Mouse (Mus musculus) T-cell, adult 2 months (primary cell): ENCODE results near the gene Stk4.
"Not testable (repeated sequence)": the region's sequence is repeated elsewhere in the genome, so short reads cannot be mapped to it uniquely, and the experiment has no call there.

Experiments used
- DNase-seq: peaks from one replicate; pipeline ENCODE4 v3.0.0; 2022; ENCODE audit warnings: low spot score

The Stk4 gene

DNA sequence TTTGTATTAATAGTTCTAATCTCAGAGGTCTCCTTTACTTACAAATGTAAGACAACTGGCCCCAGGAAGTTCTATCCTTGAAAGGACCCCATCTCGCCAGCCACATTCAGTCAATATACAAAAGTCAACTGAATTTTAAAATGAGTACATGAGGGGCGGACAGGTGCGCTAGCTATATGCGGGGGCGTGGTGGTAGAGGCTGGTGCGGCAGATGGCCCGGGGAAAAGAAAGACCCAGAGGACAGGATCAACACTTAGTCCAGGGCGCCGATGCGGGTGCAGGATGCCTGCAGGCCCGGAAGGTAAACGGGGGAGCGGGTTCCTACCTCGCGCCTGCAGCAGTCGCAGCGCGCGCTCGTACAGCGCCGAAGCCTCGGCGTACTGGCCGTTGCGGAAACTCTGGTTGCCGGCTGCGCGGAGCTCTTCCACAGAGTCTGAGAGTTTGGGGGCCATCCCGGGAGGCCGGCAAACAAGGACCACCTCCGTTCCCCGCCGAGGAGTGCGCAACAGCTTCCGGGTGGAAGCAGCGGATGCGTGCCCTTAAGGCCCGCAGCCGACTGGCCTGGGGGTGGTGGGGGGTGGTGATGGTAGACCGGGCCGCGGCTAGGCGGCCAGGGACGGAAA, at the start of gene Stk4:
TSS of gene Stk4 (plus strand) at position 181 of the 623 bp plus-strand sequence.
- DNase-seq, result peak; percentile 52

DNA sequence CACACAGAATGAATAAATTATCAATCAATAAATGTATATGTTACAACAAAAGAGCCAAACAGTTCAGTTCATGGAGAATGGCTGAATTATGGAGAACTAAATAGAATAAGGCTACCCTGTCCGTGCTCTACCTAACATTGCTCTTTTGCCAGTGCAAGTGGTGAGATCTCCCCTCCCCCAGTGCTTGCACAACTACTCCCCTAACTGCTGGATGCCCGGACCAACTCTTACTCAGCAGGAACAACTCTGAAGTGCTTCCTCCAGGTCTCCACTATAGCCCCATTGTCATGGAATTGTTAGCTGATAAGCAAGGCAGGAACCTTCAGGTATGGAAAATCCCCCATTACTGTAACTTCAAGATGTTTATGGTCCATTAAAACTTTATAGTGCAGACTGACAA, 48.0 kb upstream of the Stk4 start:
- DNase-seq, result no peak

DNA sequence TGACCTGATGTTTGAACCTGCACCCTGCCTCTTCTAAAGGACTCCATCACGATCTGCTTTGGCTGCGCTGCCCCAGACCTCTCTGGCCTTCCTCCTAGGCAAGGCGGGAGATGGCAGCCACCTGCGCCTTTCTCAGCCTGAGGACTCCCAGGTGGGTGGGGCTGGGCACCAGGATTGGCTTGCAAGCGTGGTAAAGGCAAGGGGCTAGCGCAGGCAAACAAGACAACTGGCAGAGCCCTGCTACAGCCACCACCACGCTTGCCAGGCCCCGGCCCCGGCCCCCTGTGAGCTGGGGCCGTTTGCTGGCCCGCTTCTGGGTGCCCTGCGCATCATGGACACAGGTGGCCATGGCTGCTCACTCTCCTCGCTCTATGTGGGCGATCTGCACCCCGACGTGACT, 45.0 kb upstream of the Stk4 start, which contains the start of gene Pabpc1l:
TSS of gene Pabpc1l (plus strand) at position 301 of the 400 bp plus-strand sequence.
- DNase-seq, result no peak

DNA sequence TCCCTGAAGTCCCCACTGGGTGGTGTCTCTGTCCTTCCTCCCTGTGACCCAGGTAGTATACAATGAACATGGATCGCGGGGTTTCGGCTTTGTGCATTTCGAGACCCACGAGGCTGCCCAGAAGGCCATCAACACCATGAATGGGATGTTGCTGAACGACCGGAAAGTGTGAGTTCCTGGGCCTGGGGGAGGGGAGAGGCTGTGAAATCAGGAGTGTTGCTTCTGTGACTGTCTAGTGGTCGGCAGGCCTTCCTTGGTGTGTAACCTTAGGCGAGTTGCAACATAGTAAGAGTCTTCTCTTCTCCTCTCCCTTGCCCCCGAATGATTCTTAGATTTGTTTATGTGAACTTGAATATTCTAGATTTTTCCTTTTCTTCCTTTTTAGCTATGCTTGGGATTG, 39.0 kb upstream of the Stk4 start:
- DNase-seq, result no peak

DNA sequence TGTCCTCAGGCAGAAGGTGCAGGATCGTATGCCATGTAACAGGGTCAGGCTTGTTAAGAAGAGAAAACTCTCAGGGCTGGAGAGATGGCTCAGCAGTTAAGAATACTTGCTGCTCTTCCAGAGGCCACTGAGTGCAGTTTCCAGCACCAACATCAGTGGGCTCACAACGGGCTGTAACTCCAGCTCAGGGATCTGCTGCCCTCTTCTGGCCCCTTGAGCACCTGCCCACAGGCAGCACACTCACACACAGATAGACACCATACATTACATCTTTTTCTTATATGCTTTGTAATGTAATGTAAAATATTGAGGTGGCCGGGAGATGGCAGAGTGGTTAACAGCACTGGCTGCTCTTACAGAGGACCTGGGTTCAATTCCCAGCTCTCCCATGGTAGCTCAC, 37.1 kb upstream of the Stk4 start:
- DNase-seq, result no peak

DNA sequence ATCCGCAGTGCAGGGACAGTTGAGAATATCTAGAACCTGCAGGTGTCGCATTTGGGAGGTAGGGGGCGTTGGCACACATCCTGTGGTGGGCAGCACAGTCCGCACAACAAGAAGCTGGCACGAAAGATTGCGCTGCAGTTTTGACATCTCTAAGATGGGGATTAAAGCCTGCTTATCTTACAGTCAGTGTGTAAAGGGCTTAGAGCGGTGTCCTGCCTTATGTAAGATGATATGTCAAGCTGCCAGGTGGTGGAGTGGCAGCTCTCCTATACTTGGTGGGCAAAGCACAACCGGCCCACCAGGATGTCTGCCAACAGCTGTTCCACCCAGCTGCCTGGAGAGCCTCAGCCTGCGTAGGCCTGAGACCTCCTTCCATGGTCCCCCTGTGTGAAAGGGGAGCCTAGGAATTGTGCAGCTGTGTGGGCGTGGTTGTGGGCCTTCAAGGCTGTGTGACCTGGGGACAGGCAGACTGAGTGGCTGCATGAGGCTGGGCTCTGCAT, 33.6 kb upstream of the Stk4 start:
- DNase-seq, result no peak

DNA sequence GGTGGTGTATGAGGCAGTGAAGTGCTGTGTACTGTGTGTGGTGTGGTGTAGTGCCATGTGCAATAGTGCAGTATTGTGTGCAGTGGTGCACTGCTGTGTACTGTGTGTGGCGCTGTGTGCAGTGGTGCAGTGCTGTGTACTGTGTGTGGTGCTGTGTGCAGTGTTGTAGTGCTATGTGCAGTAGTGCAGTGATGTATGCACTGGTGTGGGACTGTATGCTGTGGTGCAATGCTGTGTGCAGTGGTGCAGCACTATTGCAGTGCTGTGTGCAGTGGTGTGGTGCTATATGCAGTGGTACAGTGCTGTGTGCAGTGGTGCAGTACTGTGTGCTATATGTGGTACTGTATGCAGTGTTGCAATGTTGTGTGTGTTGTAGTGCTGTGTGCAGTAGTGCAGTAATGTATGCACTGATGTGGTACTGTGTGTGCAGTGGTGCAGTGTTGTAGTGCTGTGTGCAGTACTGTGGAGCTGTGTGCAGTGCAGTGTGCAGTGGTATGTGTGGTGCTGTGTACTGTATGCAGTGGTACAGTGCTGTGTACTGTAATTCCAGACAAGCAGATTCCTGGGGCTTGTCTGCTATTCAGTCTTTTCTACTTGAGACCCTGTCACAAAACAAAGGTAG, 31.6 kb upstream of the Stk4 start:
- no peak for DNase-seq

DNA sequence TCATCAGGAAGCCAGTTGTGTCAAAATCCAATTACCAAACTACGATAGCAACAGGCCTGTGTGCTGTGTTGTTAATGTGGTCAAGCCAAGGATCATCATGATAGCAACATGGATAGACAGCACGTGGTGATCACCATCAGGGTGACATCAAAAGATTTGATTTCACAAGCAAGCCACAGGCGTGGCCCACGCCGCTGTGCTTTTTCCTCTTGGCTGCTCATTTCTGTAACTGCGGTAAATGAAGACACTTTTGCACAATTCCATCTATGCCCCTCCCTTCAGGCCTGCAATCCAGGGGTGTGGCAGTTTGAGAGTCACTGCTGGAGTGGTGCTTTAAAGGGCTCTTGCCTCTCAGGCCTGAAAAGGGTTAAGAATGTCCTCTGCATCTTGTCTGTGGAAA, 29.2 kb upstream of the Stk4 start:
- DNase-seq, result no peak

DNA sequence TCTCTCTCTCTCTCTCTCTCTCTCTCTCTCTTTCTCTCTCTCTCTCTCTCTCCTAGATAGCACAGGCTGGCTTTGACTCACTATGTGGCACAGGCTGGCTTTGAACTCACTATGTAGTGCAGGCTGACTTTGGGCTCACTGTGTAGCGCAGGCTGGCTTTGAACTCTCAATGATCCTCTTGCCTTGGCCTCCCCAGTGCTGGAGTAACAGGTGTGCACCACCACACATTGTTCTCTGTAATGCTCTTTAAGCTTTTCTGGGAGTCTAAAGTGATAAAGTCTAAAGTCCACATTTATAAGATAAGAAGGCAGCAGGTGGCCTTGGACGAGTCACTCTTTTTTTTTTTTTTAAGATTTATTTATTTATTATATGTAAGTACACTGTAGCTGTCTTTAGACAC, 28.6 kb upstream of the Stk4 start:
- DNase-seq, result no peak

DNA sequence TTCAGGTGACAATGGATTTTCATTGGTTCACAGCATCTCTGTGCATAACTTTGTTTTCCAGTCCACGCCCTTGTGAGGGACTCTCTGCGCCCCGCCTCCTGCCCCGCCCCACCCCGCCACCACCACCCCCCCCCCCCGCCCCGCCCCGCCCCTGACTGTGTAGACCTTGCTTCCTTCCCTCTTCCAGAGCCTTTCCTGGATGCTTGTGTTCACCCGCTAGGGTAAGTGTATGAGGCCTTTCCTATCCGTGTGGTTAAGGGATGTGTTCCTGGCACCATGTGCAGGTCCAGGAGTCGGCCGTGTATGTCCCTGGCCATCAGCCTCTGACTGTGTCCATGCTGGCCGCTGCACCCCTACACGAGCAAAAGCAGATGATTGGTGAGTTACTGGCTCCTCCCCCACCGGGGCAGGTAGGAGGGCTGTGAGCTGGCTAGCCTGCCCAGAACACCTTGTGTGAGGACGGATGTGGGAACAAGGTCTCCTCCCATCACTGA, 22.9 kb upstream of the Stk4 start:
- peak; percentile 72 for DNase-seq

DNA sequence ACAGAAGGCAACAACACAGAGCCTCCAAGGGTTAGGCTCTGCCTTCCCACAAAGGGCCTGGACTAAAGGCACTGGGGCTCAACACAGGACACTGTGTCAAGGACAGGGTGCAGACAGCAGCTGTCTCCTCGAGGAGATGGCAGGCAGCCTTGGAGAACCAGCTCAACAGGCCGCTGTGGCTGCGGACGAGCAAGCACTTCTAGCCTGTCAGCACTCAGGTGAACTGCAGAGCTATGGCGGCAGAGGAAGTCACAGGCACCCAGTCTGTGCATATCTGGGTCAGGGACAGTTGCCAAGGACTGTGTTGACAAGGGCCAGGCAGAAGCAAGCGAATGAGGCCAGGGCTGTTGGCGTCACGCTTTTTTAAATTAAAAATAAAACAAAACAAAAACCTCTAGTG, 16.4 kb upstream of the Stk4 start:
- DNase-seq, result no peak

DNA sequence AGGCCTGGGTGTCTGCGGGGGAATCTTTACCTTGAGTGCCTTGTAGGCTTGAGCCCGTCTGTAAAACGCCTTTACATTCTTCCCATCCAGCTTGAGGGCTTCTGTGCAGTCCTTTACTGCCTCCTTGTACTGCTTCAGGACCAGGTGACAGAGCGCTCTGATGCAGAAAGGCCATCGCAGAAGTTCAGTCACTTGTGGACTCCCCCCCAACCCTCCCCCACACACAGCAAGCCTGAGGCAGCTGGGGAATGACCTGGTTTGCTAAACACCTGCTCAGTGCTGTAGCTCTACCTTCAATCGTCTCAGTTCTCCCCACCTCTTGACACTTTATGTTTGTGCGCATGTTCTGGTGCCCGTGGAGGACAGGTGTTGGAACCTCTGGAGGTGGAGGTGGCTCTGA, 15.5 kb upstream of the Stk4 start:
- DNase-seq, result no peak

DNA sequence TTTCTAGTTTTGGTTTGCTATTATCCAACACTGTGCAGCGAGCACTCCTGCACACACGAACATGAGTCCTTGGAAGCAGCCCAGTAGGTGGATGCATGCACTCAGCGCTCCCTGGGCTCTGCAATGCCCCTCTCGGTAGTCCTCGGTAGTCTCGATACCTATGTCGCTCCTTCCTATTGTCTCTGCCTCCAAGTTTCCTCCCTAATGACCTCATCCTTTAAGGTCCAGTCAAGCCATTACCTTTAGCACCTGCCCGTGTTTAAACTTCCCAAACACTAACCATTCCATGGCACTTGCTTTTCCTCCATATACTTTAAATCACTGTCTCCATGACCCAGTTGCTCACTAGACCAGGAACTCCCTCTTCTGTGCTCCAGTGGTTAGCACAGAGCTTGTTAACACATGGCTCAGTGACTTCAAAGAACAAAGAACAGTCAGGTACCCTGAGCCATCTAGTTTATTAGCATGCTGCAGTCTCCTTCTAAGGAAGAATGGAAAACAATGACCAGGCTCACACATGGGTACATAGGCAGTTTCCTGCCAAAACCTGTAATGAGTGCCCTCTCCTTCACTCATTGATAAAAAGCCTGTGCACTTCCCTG, 10.4 kb upstream of the Stk4 start:
- DNase-seq, result no peak

DNA sequence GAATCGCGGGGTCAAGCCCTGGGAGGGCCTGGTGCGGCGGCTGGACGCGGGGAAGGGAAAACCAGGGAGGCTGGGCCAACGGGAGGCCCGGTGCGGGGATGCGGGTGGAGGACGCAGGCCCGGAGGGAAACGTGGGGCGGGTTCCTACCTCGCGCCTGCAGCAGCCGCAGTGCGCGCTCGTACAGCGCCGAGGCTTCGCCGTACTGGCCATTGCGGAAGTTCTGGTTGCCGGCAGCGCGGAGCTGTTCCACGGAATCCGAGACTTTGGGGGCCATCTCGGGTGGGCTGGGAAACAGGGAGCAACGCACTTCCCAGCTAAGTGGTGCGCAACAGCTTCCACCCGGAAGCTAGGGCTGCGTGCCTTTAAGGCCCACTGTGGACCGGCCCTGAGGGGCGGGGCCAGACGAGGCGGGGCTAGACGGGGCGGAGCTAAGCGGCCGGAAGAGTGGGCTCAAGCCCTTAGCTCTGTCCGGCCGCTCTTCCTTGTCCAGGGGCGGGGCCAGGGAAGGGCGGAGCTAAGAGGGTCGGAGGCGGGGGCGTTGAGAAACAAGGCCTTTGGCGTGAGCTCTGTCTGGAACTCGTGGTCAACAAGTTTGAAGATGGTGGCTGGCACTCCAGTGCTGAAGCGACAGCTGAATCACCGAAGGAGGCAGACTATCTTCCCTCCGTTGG, 779 bp downstream of the Stk4 start, which contains the start of gene Tomm34:
TSS of gene Tomm34 (minus strand) at position 405 of the 672 bp plus-strand sequence.
- peak; percentile 68 for DNase-seq

DNA sequence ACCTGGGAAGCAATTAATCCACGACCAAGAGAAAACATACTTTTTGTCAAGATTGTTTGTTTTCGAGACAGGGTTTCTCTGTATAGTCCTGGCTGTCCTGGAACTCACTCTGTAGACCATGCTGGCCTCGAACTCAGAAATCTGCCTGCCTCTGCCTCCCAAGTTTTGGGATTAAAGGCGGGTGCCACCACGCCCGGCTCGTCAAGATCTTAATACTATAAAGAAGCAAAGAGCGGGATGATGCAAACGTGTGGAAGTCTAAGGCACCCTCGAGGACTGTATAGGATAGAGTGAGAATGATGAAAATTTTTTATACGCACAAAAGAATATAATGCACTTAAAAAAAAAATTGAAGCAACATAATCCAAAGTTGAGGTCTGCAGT, 1.3 kb downstream of the Stk4 start:
- DNase-seq, result not testable (repeated sequence)

DNA sequence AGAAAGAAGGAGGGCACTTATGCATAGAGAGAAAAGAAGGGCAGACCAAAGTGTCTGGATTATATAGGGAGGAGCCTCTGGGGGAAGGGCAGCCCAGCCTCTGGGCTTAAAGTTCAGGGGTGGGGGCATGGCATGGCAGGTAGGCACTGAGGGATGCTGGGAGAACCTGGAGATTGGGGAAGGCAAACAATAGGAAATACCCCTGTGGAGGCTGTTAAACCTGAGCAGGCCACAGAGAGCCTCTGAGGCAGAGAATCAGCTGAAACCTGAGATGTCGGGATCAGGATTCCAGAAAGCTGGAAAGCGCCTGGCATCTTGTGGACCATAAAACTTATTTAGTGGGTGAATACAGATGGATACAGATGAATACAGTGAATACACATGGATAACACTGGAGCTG, 2.0 kb downstream of the Stk4 start:
- DNase-seq, result no peak

DNA sequence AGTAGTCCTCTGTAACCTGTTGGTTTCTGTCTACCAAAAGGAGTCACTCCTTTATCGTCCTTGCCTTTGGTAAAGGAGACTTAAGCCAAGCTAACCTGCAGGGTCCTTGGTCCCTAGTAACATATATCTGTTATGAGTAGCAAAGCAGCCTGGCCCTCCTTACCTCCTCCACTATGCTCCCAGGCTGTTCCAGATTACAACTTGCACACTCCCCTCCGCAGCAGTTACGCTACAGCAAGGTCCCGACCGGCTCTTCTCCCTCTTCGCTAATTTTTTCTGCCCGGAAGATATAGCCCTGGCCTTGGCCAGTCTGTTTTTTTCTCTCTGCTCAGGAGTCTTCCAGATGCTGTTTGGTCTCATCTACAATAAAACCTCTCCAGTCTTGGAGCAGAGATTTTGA, 3.0 kb downstream of the Stk4 start:
- no peak for DNase-seq

DNA sequence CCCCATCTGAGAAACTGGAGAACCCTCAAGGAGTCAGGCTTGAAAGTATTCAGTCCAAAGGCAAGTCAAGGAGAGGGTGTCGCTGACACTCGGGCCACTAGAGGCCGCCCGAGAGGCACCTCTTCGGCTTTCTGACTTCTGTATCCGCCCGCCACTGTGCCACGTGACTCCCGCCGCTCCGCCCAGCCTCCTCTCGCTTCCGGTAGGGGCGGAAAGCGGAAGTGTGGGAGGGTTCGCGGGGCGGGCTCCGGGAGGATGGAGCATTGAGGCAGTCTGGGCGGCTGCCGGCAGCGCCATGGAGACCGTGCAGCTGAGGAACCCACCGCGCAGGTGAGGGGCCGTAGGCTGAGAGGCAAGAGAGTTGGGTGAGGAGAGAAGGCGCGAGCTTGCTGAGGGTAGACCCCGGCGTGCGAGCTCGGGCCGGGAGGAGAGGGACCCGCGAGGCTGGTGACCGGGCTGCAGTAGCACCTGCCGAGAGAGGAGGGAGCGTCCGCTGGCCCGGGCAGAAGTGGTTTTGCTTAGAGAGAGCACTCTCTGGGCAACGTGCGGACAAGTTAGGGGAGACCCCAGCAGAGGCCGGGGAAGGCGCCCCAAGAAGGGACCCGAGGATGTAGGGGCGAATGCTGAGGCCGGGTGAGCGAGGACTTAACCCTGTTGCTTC, 3.9 kb downstream of the Stk4 start:
- DNase-seq, result peak; percentile 99

DNA sequence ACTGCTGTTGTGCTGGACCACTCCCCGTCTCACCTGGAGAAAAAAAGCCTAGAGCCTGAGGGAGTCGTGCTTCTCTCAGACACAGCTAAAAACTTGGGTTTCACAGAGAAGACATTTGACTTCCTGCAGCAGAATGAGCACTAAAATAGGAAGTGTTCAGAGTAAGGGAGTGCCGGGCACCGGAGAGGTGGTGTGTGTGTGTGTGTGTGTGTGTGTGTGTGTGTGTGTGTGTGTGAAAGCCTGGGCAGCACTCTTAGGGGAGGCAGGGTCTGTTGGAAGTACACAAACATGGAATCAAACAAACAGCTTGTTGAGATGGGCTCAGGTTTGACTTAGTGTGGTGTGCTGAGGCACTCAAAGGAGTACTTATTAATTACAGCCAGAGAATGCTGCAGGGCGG, 5.0 kb downstream of the Stk4 start:
- DNase-seq, result peak; percentile 67

DNA sequence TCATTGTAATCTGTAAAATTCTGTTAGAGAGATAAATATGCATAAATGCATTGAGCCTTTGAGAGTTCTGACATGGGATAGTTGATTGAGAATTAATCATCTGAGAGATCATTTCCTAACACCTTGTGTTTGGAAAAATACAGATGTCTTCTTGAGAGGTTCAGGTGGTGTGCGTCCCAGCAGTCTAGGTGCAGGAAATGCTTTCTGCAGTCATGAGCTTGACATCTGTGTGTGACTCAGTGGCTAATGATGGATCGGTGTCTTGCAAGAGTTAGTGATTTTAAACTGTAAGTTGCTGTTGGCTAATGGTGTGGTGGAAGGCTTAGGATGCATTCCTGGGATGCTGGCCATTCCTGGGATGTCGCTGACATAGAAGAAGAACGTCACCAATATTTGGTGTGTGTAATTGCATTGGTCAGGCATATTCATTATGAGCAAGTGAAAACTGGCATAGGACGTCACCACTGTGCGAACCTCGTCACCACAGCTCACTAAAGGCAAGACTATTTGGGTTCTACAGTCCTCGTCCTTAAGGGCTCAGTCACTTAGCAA, 6.8 kb downstream of the Stk4 start:
- peak; percentile 38 for DNase-seq

DNA sequence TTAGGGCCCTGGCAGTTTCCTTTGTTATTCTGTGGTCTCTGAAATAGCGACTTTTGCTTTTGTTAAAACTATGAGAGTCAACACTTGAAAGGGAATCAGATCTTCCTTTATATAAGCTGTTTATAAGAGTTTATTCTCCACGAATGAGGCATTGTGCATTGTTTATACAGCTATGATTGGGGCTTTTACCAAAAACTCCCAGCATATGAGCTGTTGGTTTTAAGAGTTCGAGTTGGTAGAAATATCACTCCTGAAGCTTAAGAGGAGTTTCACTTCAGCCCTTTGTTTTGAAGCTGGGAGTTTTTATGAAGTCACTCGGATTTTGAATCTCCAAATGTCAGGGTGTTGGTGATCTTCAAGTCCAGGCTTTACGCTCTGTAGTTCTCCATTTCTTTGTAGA, 7.8 kb downstream of the Stk4 start:
- DNase-seq, result peak; percentile 52

DNA sequence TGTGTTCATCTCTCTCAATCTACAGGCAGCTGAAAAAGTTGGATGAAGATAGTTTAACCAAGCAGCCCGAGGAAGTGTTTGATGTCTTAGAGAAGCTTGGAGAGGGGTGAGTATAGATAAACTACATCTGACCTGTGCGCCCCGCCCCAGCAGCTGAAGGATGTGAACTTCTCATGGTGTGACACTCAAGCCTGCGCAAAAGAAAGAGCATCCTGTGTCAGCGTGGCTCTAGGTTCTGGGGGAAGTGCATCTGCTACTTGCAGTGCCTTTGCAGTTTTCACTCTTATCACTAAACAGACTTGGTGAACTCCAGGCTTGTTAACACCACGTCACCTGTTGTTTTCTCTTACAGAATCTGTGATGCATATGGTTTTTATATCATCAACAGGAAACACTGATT, 9.4 kb downstream of the Stk4 start:
- DNase-seq, result peak; percentile 92
